Mouse (Mus musculus): Measurements from ENCODE around the gene Klkb1.

DNA sequence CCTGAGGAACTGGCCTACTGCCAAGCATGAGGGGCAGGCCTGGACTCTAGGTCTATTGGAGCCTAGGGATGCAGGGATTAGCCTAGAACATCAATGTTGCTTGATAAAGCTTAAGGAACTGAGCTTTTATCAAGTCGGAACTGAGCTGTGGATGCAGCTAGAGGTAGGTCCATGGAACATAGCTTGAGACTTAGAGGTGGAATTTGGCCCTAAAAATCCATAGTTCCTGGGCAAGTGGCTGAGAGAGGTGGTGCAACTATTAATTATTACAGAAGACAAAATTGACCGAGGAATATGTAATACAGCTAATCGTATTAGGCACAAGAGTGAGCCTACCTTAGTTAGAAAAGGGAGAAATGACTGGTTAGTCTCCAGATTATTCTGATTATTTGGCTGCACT is 9.7 kb upstream of the Klkb1 start:
- TF ChIP-seq POLR2A (IDR thresholded peaks at IDR 0.05; ENCODE audit: low read depth, low read length) (no peak), ZKSCAN1 (IDR thresholded peaks at IDR 0.05; ENCODE audit: borderline replicate concordance, low read depth, low read length) (no peak), CHD2 (IDR thresholded peaks at IDR 0.05; ENCODE audit: low read length) (no peak), SMC3 (IDR thresholded peaks at IDR 0.05; ENCODE audit: low read depth, low read length) (no peak), MAZ (IDR thresholded peaks at IDR 0.05; ENCODE audit: low read depth, low read length) (no peak), CTCF (conservative IDR thresholded peaks at IDR 0.05 in 1 of 2, IDR thresholded peaks at IDR 0.05 in 1 of 2; ENCODE audit: low read depth in 2 of 2, low read length in 2 of 2) (no peak)
